Mouse (Mus musculus) right cerebral cortex, postnatal 14 days (tissue): ENCODE measurements around the gene Elovl4.

ENCODE experiments used
- DNase-seq: peaks from one replicate; pipeline ENCODE4 v3.0.0; 2022

Gene Elovl4

GRCm38 (mm10) chr9:83805977-83806815, at the start of gene Elovl4:
Gene Elovl4, minus strand, starts transcription at chr9:83806277.
- peak; percentile 87 for DNase-seq

DNA sequence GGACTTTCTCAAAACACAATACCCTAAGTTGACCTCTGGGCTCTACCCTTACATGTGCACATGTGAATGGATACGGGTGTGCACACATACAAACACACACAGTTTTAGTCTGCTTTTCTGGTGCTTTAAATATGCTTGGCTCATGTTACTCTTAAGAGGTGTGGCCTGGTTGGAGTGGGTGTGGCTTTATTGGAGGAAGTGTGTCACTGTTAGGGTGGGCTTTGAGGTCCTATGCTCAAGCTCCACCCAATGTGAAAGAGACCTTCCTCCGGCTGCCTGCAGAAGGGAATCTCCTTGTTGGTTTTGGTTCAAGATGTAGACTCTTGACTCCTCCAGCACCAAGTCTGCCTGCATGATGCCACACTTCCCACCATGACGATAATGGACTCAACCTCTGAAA, 46.4 kb upstream of the Elovl4 start:
- no peak for DNase-seq

DNA sequence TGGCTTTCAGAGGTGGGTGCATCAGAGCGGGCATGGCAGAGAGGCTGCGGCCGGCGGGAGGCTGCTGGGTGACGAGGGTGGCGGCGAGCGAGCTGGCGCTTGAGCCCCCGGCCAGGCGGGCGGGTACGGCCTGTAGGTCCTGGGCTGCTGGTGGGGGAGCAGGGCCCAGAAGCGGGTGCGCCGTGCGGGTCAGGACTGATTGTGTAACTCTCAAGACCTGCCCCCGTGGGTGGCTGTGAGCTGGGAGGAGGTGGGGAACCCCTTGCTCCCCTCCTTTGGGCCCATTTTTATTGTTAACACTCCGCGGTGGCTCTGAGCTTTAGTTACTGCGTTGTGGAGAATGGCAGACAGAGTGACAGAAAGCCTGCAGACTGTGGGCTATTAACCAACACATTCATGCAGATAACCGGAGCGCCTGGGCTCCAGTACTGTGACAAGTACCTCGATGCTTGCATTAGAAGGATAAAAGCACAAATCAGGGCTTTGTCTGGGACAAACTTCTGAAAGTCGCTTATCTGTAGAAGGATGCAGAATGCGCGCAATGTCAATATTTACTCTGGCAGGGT, 28.8 kb upstream of the Elovl4 start:
- no peak for DNase-seq

DNA sequence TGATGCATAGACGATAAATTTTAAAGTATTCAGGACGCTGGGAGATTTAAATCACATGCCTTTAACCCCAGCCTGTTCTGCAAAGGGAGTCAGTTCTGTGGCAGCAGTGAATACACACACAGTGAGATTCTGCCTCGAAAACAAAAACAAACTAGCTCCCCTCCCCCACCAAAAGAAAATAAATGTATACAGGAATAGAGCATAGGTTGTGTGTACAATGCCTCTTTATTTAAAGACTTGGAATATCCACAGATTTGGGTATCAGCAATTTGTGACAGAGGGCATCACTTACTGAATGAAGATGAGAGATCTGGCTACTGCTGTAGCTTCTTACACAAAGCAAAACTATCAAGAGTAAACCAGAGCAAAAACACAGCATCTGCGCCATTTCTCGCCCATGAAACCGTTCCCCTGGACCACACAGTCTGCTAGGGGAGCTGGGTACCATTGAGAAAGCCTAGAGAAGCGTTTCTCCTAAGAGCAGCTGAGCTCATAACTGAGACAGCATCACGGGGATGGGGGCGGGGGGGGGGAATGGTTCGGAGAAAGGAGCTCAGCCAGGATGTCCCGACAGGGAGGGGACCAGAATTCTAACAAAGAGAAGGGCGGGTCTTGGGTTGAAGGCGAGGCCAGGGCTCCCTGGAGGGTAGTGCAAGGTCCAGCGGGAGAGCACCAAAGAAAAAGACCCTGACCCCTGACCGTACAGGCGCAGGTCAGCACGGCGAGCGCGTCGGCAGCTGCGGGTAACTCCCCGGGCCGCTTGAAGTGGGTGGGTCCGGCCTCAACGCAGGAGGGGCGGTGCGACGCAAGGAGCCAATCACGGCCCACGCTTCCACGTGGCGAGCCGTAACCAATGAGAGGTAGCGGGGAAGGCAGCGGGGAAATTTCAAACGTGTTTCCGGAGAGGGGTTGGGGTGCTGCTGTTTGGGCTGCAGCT, 28.0 kb upstream of the Elovl4 start, which contains the start of gene Ttk:
Ttk (plus strand) TSS at position 879 of the 937 bp plus-strand sequence.
- peak; percentile 92 for DNase-seq

GRCm38 (mm10) chr9:83831152-83831551, 25.1 kb upstream of the Elovl4 start:
- no peak for DNase-seq

GRCm38 (mm10) chr9:83829896-83830295, 23.8 kb upstream of the Elovl4 start:
- no peak for DNase-seq

DNA sequence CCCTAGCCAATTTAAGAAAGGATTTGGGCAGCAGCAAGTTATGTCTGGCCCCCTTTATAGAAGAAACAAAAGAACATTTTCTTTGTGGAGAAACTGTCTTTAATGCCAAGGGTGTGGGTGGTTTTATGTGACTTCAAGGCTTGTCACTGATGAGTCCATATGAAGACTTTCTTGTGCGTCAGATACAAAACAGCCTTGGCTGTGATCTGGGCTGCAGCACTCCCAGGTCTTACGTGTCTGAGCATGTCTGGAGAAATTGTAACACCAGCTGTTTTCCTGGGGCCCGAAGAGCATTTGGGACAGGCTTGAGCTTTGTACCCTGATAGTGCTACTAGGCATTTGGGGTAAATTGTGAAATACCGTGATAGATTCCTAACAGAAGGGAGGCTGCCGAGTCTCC, 16.8 kb upstream of the Elovl4 start:
- DNase-seq, result no peak

DNA sequence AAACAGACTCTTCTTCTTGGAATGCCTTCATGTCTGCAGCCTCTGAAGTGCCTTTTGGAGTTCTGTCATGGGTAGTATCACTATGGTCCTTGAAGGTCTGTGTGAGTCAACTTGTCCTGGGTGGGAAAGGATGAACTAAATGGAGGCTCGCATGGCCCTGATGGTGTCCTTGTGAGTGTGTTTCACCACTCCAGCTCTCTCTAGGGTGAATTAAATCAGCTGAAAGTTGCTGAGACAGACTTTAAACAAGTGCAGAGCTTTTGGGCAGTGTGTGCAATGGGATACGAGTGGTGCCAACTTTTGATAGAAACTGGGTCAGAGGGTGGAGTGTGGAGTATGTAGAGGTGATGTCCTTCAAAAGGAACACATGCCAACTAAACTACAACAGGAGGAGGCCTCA, 14.9 kb upstream of the Elovl4 start:
- DNase-seq, result no peak

DNA sequence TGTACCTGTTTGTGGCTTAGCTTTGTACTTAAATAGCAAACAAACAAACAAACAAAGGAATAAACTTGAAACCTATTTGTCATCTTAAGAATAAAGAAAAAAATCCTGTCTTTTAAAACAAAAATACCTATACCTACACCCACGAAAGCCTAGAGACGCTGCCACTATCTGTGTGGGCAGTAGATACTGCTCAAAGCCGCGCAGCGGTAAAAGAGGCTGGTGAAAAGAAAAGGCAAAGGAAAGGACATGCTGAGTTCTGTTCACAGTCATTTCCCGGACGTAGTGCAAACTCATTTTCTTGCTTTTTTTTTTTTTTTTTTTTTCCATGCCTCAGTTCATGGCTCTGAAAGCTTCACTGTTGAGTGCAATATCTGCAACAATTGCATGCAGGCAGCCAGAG, 13.1 kb upstream of the Elovl4 start:
- no peak for DNase-seq

GRCm38 (mm10) chr9:83807562-83807961, 1.5 kb upstream of the Elovl4 start:
- peak; percentile 61 for DNase-seq

DNA sequence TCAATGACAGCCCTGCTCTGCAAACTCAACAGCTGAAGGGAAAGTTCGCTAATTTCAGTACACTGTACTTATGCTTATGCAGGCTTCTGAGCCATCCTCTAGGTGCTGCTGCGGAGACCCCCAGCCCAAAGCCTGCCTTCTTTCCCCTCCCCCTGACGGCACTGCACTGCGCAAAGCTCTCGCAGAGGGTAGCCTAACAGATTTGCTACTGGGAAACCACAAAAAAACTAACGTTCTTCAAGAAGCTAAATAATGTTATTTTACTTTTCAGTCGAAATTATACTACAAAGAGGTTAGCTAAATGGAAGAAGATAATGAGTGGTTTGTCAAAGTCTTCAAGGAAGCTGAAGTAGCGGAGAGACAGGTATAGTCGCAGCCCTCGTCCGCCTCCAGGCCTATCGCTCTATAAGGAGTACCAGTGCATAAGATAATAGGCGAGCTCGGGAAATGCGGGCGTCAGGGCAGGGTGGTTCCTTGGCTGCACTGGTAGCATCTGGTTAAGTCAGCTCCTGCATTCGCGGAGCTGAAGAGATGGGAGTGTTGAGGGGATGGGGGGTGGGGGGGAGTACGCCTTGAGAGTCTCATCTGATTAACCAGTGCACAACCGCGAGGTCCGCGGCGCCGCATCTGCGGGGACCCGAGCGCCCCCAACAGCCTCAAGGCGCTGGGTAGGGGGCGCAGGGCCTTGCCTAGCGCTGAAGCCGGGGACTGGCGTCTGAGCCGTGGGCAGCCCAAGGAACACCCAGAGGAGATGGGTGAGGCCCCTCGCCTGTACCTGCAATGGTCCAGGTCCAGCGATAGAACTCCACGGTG, 707 bp downstream of the Elovl4 start:
- DNase-seq, result peak; percentile 51

- DNase-seq, result no peak
Measured at GRCm38 (mm10) chr9:83804341-83804740, 1.7 kb downstream of the Elovl4 start.

GRCm38 (mm10) chr9:83797898-83798297, 8.2 kb downstream of the Elovl4 start:
- DNase-seq, result no peak

- DNase-seq, result no peak
Measured at GRCm38 (mm10) chr9:83796875-83797274, 9.2 kb downstream of the Elovl4 start.

DNA sequence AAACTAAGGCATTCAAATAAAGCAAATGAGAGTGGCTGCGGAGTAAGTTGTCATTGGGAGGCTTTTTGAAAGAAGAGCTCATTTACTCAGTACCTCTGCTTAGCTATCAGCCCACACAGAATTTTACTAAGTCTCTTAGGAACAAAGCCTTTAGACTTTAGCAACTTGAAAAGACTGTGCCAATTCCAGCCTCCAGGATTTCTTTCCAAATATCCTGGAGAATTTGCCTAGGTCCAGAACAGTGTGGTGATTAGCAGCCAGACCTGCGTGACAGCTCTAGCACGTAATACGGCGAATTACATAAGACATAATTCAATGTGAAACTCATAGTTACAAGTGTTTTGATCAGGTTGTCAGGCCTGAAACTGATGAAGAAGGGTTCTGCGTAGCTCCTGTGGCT, 16.8 kb downstream of the Elovl4 start:
- DNase-seq, result no peak

GRCm38 (mm10) chr9:83785501-83785900, 20.6 kb downstream of the Elovl4 start:
- DNase-seq, result no peak

DNA sequence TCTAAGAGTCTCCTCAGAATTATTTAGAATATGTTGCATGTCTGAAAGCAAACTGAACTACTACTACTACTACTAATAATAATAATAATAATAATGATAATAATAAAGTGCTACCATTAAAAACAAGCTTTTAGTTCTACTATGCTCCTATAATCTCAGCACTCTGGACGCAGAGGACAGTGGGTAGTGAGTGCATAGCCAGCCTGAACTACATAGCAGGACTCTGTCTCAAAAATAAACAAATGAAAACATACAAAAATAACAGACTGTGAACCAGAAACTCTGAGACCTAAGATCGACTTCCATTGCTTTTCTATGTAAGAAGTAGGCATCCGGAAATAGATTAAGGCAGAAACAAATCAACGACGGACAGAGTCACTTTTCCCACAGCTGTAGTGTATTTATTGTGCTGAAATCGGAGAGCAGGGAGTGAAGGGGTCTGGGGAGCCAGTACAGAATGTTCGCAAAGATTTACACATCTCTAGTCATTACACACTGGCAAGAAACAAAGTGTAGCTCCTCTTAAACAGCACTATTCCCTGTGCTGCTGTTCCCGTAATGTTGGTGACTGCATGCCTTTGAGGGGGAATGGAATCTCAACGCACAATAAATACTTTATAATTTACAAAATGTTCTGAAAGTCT, 27.6 kb downstream of the Elovl4 start:
- no peak for DNase-seq

GRCm38 (mm10) chr9:83761318-83761717, 44.8 kb downstream of the Elovl4 start:
- no peak for DNase-seq

GRCm38 (mm10) chr9:83731877-83732276, 74.2 kb downstream of the Elovl4 start:
- DNase-seq, result no peak

DNA sequence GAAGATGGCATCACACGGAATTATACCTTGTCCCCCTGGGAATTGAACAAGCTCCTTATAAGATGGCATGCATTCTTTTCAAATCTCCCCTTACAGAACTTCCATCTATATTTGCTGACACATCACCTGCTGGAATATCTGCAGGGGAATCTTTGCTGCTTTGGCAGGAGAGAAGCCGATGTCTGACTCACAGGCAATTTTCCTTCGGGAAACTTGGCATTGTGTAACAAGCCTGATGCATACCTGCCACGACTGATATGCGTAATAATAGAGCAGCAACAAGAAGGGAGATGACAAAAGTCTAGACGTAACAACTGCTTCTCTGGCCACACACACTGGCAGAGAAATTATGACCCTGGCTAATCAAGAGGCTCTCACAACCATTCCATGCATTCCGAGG, 75.2 kb downstream of the Elovl4 start:
- DNase-seq, result no peak
